Mouse (Mus musculus): ENCODE data around the gene Vmn1r55.
"Not testable (repeated sequence)": the region's sequence is repeated elsewhere in the genome, so short reads cannot be mapped to it uniquely, and the experiment has no call there.

Vmn1r55 gene

GRCm38 (mm10) chr7:5149570-5149969, at the start of gene Vmn1r55:
Vmn1r55 (minus strand) TSS chr7:5149670.
- DNase-seq (ENCODE audit: low spot score): not testable (repeated sequence)

GRCm38 (mm10) chr7:5196647-5197046, 47.2 kb upstream of the Vmn1r55 start, which contains the start of gene Vmn1r56:
Vmn1r56 (minus strand) TSS chr7:5196747.
- DNase-seq (ENCODE audit: low spot score): not testable (repeated sequence)

GRCm38 (mm10) chr7:5125549-5126406, 23.7 kb downstream of the Vmn1r55 start, which contains the start of gene Rasl2-9:
Rasl2-9 (minus strand) TSS chr7:5125950.
- peak; percentile 83 for DNase-seq (ENCODE audit: low spot score)

GRCm38 (mm10) chr7:5125078-5125477, 24.4 kb downstream of the Vmn1r55 start:
- DNase-seq (ENCODE audit: low spot score): no peak

- no peak for DNase-seq (ENCODE audit: low spot score)
These were observed 32.6 kb downstream of the Vmn1r55 start, which contains the start of gene Rfpl4 for GRCm38 (mm10) chr7:5116850-5117249. Rfpl4 (minus strand) TSS chr7:5116950.

- no peak for DNase-seq (ENCODE audit: low spot score)
These were observed 36.8 kb downstream of the Vmn1r55 start for GRCm38 (mm10) chr7:5112701-5113100.

GRCm38 (mm10) chr7:5109301-5109700, 40.2 kb downstream of the Vmn1r55 start:
- DNase-seq (ENCODE audit: low spot score): no peak

- DNase-seq (ENCODE audit: low spot score): no peak
These were observed 41.2 kb downstream of the Vmn1r55 start for GRCm38 (mm10) chr7:5108272-5108671.

GRCm38 (mm10) chr7:5102564-5102963, 46.9 kb downstream of the Vmn1r55 start:
- DNase-seq (ENCODE audit: low spot score): no peak

- DNase-seq (ENCODE audit: low spot score): no peak
These were observed 48.3 kb downstream of the Vmn1r55 start for GRCm38 (mm10) chr7:5101066-5101663.

- no peak for DNase-seq (ENCODE audit: low spot score)
These were observed 49.7 kb downstream of the Vmn1r55 start for GRCm38 (mm10) chr7:5099796-5100195.

GRCm38 (mm10) chr7:5098769-5099168, 50.7 kb downstream of the Vmn1r55 start:
- no peak for DNase-seq (ENCODE audit: low spot score)

- no peak for DNase-seq (ENCODE audit: low spot score)
These were observed 56.5 kb downstream of the Vmn1r55 start for GRCm38 (mm10) chr7:5092831-5093510.

GRCm38 (mm10) chr7:5092381-5092780, 57.1 kb downstream of the Vmn1r55 start:
- DNase-seq (ENCODE audit: low spot score): no peak

- peak; percentile 62 for DNase-seq (ENCODE audit: low spot score)
These were observed 58.3 kb downstream of the Vmn1r55 start for GRCm38 (mm10) chr7:5091008-5091728.

- DNase-seq (ENCODE audit: low spot score): no peak
These were observed 59.6 kb downstream of the Vmn1r55 start for GRCm38 (mm10) chr7:5089853-5090252.

- no peak for DNase-seq (ENCODE audit: low spot score)
These were observed 61.6 kb downstream of the Vmn1r55 start for GRCm38 (mm10) chr7:5087886-5088285.

- DNase-seq (ENCODE audit: low spot score): no peak
These were observed 62.5 kb downstream of the Vmn1r55 start for GRCm38 (mm10) chr7:5086921-5087440.

GRCm38 (mm10) chr7:5085512-5085911, 64.0 kb downstream of the Vmn1r55 start:
- DNase-seq (ENCODE audit: low spot score): no peak

GRCm38 (mm10) chr7:5083325-5084105, 66.0 kb downstream of the Vmn1r55 start:
- no peak for DNase-seq (ENCODE audit: low spot score)

GRCm38 (mm10) chr7:5081939-5082338, 67.5 kb downstream of the Vmn1r55 start:
- DNase-seq (ENCODE audit: low spot score): no peak
